Mouse (Mus musculus): ENCODE results near the gene Ubn2. TPM values are rescaled to one million over a fixed set of nuclear protein-coding genes. Genes with fewer than 3 reads are reported as not detected.

The Ubn2 gene
- polyA plus RNA-seq, 1 experiment from 2014 or later, result 10.6 TPM

DNA sequence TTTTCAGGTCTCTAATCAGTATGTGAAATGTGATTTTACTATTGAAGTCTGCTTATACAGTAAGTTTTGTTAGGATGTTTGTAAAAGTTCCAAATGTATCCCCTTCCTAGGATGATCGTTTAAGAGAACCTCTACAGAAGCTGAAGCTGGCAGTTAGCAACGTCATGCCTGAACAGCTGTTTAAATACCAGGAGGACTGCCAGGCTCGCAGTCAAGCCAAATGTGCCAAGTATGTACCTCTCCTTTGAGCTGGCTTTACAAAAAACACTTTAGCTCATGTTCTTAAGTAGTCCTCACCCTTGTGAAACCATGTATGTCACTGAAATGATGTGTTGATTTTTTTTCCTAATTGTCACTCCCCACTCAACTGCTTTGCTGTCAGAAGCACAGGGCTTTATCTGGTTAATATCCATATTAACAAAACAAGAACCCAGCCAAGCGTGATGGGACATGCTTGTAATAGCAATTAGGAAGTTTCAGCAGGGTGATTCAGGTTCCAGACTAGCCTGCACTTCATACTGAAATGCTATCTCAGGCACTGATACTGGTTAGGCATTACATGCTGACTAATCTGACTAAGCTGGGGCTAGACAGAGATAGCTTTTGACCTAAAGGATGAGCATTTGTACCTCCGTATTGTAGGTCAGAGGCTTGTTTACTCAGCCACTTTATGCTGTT, 48.1 kb downstream of the Ubn2 start:
- peak; percentile 80 for DNase-seq (ENCODE audit: low read depth, low spot score)
- POLR2A ChIA-PET, result interaction anchor here (0.7 to 0.8 kb wide), 2 partner anchors 29 to 32 kb away, joined by 3 read pairs; no protein-coding TSS in a partner anchor
- CTCF ChIA-PET, result interaction anchor here (0.6 to 4.2 kb wide), 6 partner anchors 9 to 129 kb away, joined by 3 to 15 read pairs (median 3); no protein-coding TSS in a partner anchor

DNA sequence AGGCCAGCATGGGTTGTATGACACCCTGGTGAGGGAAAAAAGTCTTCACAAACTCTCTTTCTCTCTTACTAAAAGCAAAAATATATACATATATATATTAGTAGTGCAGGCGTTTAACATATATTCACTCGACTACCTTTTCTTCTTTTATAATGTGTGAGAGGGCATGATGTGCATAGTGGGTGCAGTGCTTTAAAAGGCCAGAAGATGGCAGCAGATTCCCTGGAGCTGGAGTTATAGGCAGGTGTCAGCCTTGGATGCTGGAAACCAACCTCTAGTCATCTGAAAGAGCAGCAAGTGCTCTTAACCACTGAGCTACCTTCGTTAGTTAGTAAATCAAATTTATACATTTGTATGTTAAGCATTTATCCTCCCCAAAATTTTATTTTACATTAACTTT, 58.8 kb downstream of the Ubn2 start:
- H3K27me3 ChIP-seq, result no peaks in the 10 kb centered on the region
- no peak for ATAC-seq
- peak; percentile 84 for TF ChIP-seq CTCF (IDR thresholded peaks at IDR 0.05)
- no peak for DNase-seq (ENCODE audit: low read depth, low spot score)
- ChIA-PET CTCF (interaction anchor here (0.7 to 3.1 kb wide), 8 partner anchors 11 to 102 kb away, joined by 3 to 15 read pairs (median 7); partner anchors contain the start of gene Fmc1), POLR2A (interaction anchor here (0.6 kb wide), 1 partner anchor 26 kb away, joined by 4 read pairs; no protein-coding TSS in a partner anchor)
- in situ Hi-C loops (cut with MboI; ENCODE audit: low pct_unique_long_range_greater_than_20kb), result no loop called here

More for the DNA sequence above, 48.1 kb downstream of the Ubn2 start:
- no peaks in the 10 kb centered on the region for H3K27me3 ChIP-seq
- ATAC-seq, result peak; percentile 91
- TF ChIP-seq CTCF (IDR thresholded peaks at IDR 0.05), result no peak
- in situ Hi-C loops (cut with MboI; ENCODE audit: low pct_unique_long_range_greater_than_20kb), result no loop called here

DNA sequence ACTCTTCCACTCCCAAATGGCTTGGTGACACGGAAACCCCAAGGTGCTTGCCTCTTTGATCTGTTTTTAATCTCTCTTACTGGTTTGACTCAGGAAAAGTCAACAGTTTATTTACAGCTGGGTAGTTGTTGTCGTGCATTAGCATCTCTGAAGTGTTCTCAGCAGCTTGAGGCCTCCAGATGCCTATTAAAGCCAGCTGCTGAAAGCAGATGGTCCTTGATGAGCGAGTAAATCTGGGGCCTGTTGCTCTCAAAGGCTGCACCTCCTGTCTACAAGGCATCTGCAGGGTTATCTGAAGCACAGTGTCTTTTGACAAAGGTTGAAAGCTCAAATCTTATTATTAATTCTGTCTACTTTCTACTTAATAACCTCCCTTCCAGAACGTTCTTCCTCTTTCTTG, 61.9 kb downstream of the Ubn2 start:
- H3K27me3 ChIP-seq, result no peaks in the 10 kb centered on the region
- in situ Hi-C loops (cut with MboI; ENCODE audit: low pct_unique_long_range_greater_than_20kb), result no loop called here
- TF ChIP-seq CTCF (IDR thresholded peaks at IDR 0.05), result no peak
- ATAC-seq, result no peak
- DNase-seq (ENCODE audit: low read depth, low spot score), result no peak
- POLR2A ChIA-PET, result no interaction called here
- CTCF ChIA-PET, result interaction anchor here (0.9 to 1.6 kb wide), 4 partner anchors 9 to 36 kb away, joined by 3 to 4 read pairs (median 4); no protein-coding TSS in a partner anchor

DNA sequence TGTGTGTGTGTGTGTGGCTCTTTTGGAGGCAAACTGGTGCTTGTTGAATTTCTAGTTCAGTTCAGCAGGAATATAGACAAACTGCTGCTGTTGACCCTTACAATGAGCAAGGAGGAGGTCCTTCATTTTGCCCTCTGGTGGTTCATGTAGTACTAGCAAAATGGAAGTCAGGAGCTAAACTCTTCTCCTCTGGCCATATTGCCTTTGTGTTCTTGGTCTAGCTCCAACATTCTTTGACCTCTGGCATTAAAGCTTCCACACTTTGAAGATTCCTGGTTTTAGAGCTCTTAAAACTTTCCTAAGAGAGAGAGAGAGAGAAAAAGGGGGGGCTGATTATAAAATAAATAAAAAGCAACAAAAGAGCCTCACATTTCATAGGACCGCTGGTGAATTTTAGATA, 78.3 kb downstream of the Ubn2 start:
- H3K27me3 ChIP-seq, result no peaks in the 10 kb centered on the region
- ATAC-seq (no peak), DNase-seq (ENCODE audit: low read depth, low spot score) (no peak)
- CTCF ChIA-PET, result interaction anchor here (0.9 to 5.8 kb wide), 2 partner anchors 12 to 19 kb away, joined by 3 to 34 read pairs; partner anchors contain the start of gene Fmc1
- in situ Hi-C loops (cut with MboI; ENCODE audit: low pct_unique_long_range_greater_than_20kb), result no loop called here
- POLR2A ChIA-PET, result interaction anchor here (0.7 kb wide), 1 partner anchor 13 kb away, joined by 6 read pairs; no protein-coding TSS in a partner anchor
- no peak for TF ChIP-seq CTCF (IDR thresholded peaks at IDR 0.05)

DNA sequence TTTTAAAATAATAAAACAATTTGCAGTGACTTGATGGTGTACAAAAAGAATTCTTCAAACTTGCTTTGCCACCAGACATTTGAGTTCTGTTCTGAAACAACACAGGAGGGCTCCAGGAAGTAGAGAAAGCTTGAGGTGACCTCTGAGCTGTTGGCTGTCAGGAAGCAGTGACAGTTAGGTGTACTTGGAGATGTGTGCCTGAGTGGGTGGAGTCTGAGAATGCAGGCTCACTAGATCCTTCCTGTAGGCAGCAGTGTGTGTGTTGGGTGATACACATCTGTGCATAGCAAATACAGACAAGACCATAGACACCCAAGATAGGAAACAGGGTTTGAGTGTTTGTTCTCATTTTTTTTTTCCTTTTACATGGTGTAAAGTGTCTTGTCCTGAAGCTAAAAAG, 79.1 kb downstream of the Ubn2 start:
- ATAC-seq (no peak), DNase-seq (ENCODE audit: low read depth, low spot score) (no peak)
- CTCF ChIA-PET, result interaction anchor here (1.5 to 5.8 kb wide), 3 partner anchors 17 to 20 kb away, joined by 4 to 34 read pairs (median 12); partner anchors contain the start of gene Fmc1
- TF ChIP-seq CTCF (IDR thresholded peaks at IDR 0.05), result no peak
- POLR2A ChIA-PET, result no interaction called here
- H3K27me3 ChIP-seq, result no peaks in the 10 kb centered on the region
- in situ Hi-C loops (cut with MboI; ENCODE audit: low pct_unique_long_range_greater_than_20kb), result no loop called here

- in situ Hi-C loops (cut with MboI; ENCODE audit: low pct_unique_long_range_greater_than_20kb), result no loop called here
- TF ChIP-seq CTCF (IDR thresholded peaks at IDR 0.05), result no peak
Measured at GRCm38 (mm10) chr6:38515201-38515600, 81.5 kb downstream of the Ubn2 start.

GRCm38 (mm10) chr6:38523851-38524250, 90.1 kb downstream of the Ubn2 start:
- no peak for TF ChIP-seq CTCF (IDR thresholded peaks at IDR 0.05)
- POLR2A ChIA-PET, result no interaction called here
- no peaks in the 10 kb centered on the region for H3K27me3 ChIP-seq
- CTCF ChIA-PET, result interaction anchor here (0.7 kb wide), 1 partner anchor 42 kb away, joined by 3 read pairs; no protein-coding TSS in a partner anchor
- ATAC-seq (no peak), DNase-seq (ENCODE audit: low read depth, low spot score) (no peak)
- in situ Hi-C loops (cut with MboI; ENCODE audit: low pct_unique_long_range_greater_than_20kb), result no loop called here

More at GRCm38 (mm10) chr6:38515201-38515600, 81.5 kb downstream of the Ubn2 start:
- no peak for DNase-seq (ENCODE audit: low read depth, low spot score)
- H3K27me3 ChIP-seq, result no peaks in the 10 kb centered on the region
- ChIA-PET POLR2A (no interaction called here), CTCF (interaction anchor here (2.5 kb wide), 1 partner anchor 23 kb away, joined by 12 read pairs; no protein-coding TSS in a partner anchor)
- no peak for ATAC-seq

GRCm38 (mm10) chr6:38531211-38531820, 97.6 kb downstream of the Ubn2 start:
- DNase-seq (ENCODE audit: low read depth, low spot score), result no peak
- ChIA-PET POLR2A (interaction anchor here (0.6 kb wide), 1 partner anchor 98 kb away, joined by 5 read pairs; no protein-coding TSS in a partner anchor), CTCF (interaction anchor here (0.7 to 5.0 kb wide), 18 partner anchors 9 to 141 kb away, joined by 3 to 34 read pairs (median 4); partner anchors contain the start of gene Luc7l2)
- no peak for TF ChIP-seq CTCF (IDR thresholded peaks at IDR 0.05)
- no peak for ATAC-seq
- no peaks in the 10 kb centered on the region for H3K27me3 ChIP-seq
- in situ Hi-C loops (cut with MboI; ENCODE audit: low pct_unique_long_range_greater_than_20kb), result loop anchor here (5.0 kb wide), 1 partner anchor 144 kb away; no protein-coding TSS in a partner anchor

- no peak for TF ChIP-seq CTCF (IDR thresholded peaks at IDR 0.05)
- ATAC-seq, result peak; percentile 14
- H3K27me3 ChIP-seq, result no peaks in the 10 kb centered on the region
- no peak for DNase-seq (ENCODE audit: low read depth, low spot score)
- CTCF ChIA-PET, result interaction anchor here (0.7 to 5.0 kb wide), 6 partner anchors 17 to 434 kb away, joined by 3 to 34 read pairs (median 3); partner anchors contain the start of gene Luc7l2
- POLR2A ChIA-PET, result interaction anchor here (0.6 to 3.2 kb wide), 2 partner anchors 18 to 19 kb away, joined by 3 to 24 read pairs; partner anchors contain the start of gene Luc7l2
- in situ Hi-C loops (cut with MboI; ENCODE audit: low pct_unique_long_range_greater_than_20kb), result loop anchor here (5.0 kb wide), 1 partner anchor 145 kb away; no protein-coding TSS in a partner anchor
Measured at GRCm38 (mm10) chr6:38532500-38533420, 99.0 kb downstream of the Ubn2 start.

Data from Patski (cell line).